Mouse (Mus musculus): Measurements from ENCODE around the gene Znrf2.

Znrf2 gene

GRCm38 (mm10) chr6:54816388-54817065, at the start of gene Znrf2:
Znrf2 (plus strand) TSS chr6:54816916.
- DNase-seq (ENCODE audit: low spot score) = peak; percentile 86

GRCm38 (mm10) chr6:54767746-54768145, 49.0 kb upstream of the Znrf2 start:
- no peak for DNase-seq (ENCODE audit: low spot score)

GRCm38 (mm10) chr6:54770766-54771165, 46.0 kb upstream of the Znrf2 start:
- DNase-seq (ENCODE audit: low spot score) = no peak

- DNase-seq (ENCODE audit: low spot score) = no peak
Measured at GRCm38 (mm10) chr6:54771171-54771570, 45.5 kb upstream of the Znrf2 start.

- DNase-seq (ENCODE audit: low spot score) = no peak
Measured at GRCm38 (mm10) chr6:54772078-54772477, 44.6 kb upstream of the Znrf2 start.

GRCm38 (mm10) chr6:54775739-54776138, 41.0 kb upstream of the Znrf2 start:
- DNase-seq (ENCODE audit: low spot score) = no peak

- DNase-seq (ENCODE audit: low spot score) = no peak
Measured at GRCm38 (mm10) chr6:54777661-54778060, 39.1 kb upstream of the Znrf2 start.

GRCm38 (mm10) chr6:54779968-54780367, 36.7 kb upstream of the Znrf2 start:
- no peak for DNase-seq (ENCODE audit: low spot score)

- no peak for DNase-seq (ENCODE audit: low spot score)
Measured at GRCm38 (mm10) chr6:54780569-54781304, 36.0 kb upstream of the Znrf2 start.

GRCm38 (mm10) chr6:54781881-54782280, 34.8 kb upstream of the Znrf2 start:
- no peak for DNase-seq (ENCODE audit: low spot score)

GRCm38 (mm10) chr6:54785098-54785730, 31.5 kb upstream of the Znrf2 start:
- no peak for DNase-seq (ENCODE audit: low spot score)

- no peak for DNase-seq (ENCODE audit: low spot score)
Measured at GRCm38 (mm10) chr6:54786766-54787165, 29.9 kb upstream of the Znrf2 start.

- DNase-seq (ENCODE audit: low spot score) = no peak
Measured at GRCm38 (mm10) chr6:54788493-54788892, 28.2 kb upstream of the Znrf2 start.

- no peak for DNase-seq (ENCODE audit: low spot score)
Measured at GRCm38 (mm10) chr6:54789139-54789538, 27.6 kb upstream of the Znrf2 start.

- DNase-seq (ENCODE audit: low spot score) = no peak
Measured at GRCm38 (mm10) chr6:54790071-54790470, 26.6 kb upstream of the Znrf2 start.

- no peak for DNase-seq (ENCODE audit: low spot score)
Measured at GRCm38 (mm10) chr6:54793853-54794252, 22.9 kb upstream of the Znrf2 start.

- no peak for DNase-seq (ENCODE audit: low spot score)
Measured at GRCm38 (mm10) chr6:54794372-54794771, 22.3 kb upstream of the Znrf2 start.

GRCm38 (mm10) chr6:54794991-54795390, 21.7 kb upstream of the Znrf2 start:
- DNase-seq (ENCODE audit: low spot score) = no peak

GRCm38 (mm10) chr6:54795971-54796370, 20.7 kb upstream of the Znrf2 start:
- DNase-seq (ENCODE audit: low spot score) = no peak

- no peak for DNase-seq (ENCODE audit: low spot score)
Measured at GRCm38 (mm10) chr6:54802348-54802747, 14.4 kb upstream of the Znrf2 start.

- DNase-seq (ENCODE audit: low spot score) = no peak
Measured at GRCm38 (mm10) chr6:54804066-54804864, 12.5 kb upstream of the Znrf2 start.

GRCm38 (mm10) chr6:54805779-54806178, 10.9 kb upstream of the Znrf2 start:
- no peak for DNase-seq (ENCODE audit: low spot score)

Measured in ovary, postnatal 10 days (tissue).